Mouse (Mus musculus) cerebellum, adult 8-10 months (tissue): ENCODE measurements around the gene Rnf181.

Experiments
- DNase-seq: peaks from one replicate; pipeline ENCODE4 v3.0.0; 2022

Rnf181 gene

GRCm38 (mm10) chr6:72383142-72383820 is 16.5 kb upstream of the Rnf181 start:
- DNase-seq, result no peak

GRCm38 (mm10) chr6:72382494-72382893 is 15.7 kb upstream of the Rnf181 start:
- no peak for DNase-seq

- DNase-seq, result no peak
Measured at GRCm38 (mm10) chr6:72380131-72380770, 13.5 kb upstream of the Rnf181 start, which contains the start of gene Vamp5. TSS of gene Vamp5 (minus strand) at chr6:72380468.

- no peak for DNase-seq
Measured at GRCm38 (mm10) chr6:72379377-72380130, 12.8 kb upstream of the Rnf181 start.

- no peak for DNase-seq
Measured at GRCm38 (mm10) chr6:72378510-72379234, 11.9 kb upstream of the Rnf181 start.

- no peak for DNase-seq
Measured at GRCm38 (mm10) chr6:72374820-72375563, 8.2 kb upstream of the Rnf181 start.

- DNase-seq, result no peak
Measured at GRCm38 (mm10) chr6:72374206-72374605, 7.5 kb upstream of the Rnf181 start.

GRCm38 (mm10) chr6:72373184-72373583 is 6.4 kb upstream of the Rnf181 start:
- no peak for DNase-seq

GRCm38 (mm10) chr6:72371571-72371970 is 4.8 kb upstream of the Rnf181 start:
- no peak for DNase-seq

- no peak for DNase-seq
Measured at GRCm38 (mm10) chr6:72371147-72371546, 4.4 kb upstream of the Rnf181 start.

- no peak for DNase-seq
Measured at GRCm38 (mm10) chr6:72370091-72370490, 3.3 kb upstream of the Rnf181 start.

GRCm38 (mm10) chr6:72369557-72369956 is 2.8 kb upstream of the Rnf181 start:
- DNase-seq, result no peak

GRCm38 (mm10) chr6:72367460-72367974 is 761 bp upstream of the Rnf181 start:
- no peak for DNase-seq

GRCm38 (mm10) chr6:72366304-72366703 is 452 bp downstream of the Rnf181 start:
- DNase-seq, result no peak

GRCm38 (mm10) chr6:72364985-72365384 is 1.8 kb downstream of the Rnf181 start:
- DNase-seq, result no peak

- DNase-seq, result no peak
Measured at GRCm38 (mm10) chr6:72364009-72364408, 2.7 kb downstream of the Rnf181 start.

- DNase-seq, result peak; percentile 96
Measured at GRCm38 (mm10) chr6:72362132-72363028, 4.4 kb downstream of the Rnf181 start.

- DNase-seq, result no peak
Measured at GRCm38 (mm10) chr6:72361121-72361551, 5.6 kb downstream of the Rnf181 start.

- DNase-seq, result no peak
Measured at GRCm38 (mm10) chr6:72360599-72360935, 6.2 kb downstream of the Rnf181 start.

- no peak for DNase-seq
Measured at GRCm38 (mm10) chr6:72359891-72360598, 6.7 kb downstream of the Rnf181 start.
